Mouse (Mus musculus) neural tube, embryonic 12.5 days (tissue): ENCODE data around the gene Rab13. TPM values are rescaled to one million over a fixed set of nuclear protein-coding genes. Genes with fewer than 3 reads are reported as not detected.
"Not testable (repeated sequence)": the region's sequence is repeated elsewhere in the genome, so short reads cannot be mapped to it uniquely, and the experiment has no call there.

Experiments
- ATAC-seq: fragments of 200-750 bp; cut with Nextera tagmentation; 2 replicates; pipeline ENCODE4 v1.8.0; 2017; ENCODE audit warnings: low read depth, mild to moderate bottlenecking, moderate TSS enrichment, moderate library complexity; ENCODE audit not compliant: low FRiP score
- H3K27ac ChIP-seq: fragments of 300-500 bp; sonication (generic); 2 replicates; pipeline ENCODE4 v1.5.1; 2016
- H3K27me3 ChIP-seq: fragments of 300-500 bp; sonication (generic); replicated peaks from 2 replicates; pipeline ENCODE4 v1.6.1; 2016; ENCODE audit warnings: mild to moderate bottlenecking
- H3K36me3 ChIP-seq: fragments of 300-500 bp; sonication (generic); 2 replicates; pipeline ENCODE4 v1.6.1; 2016; ENCODE audit warnings: mild to moderate bottlenecking
- H3K4me1 ChIP-seq: fragments of 300-500 bp; sonication (generic); 2 replicates; pipeline ENCODE4 v1.6.1; 2016
- H3K4me2 ChIP-seq: fragments of 300-500 bp; sonication (generic); replicated peaks from 2 replicates; pipeline ENCODE4 v1.6.1; 2016; ENCODE audit warnings: mild to moderate bottlenecking
- H3K4me3 ChIP-seq: fragments of 300-500 bp; sonication (generic); 2 replicates; pipeline ENCODE4 v1.5.1; 2016
- H3K9ac ChIP-seq: fragments of 300-500 bp; sonication (generic); 2 replicates; pipeline ENCODE4 v1.6.1; 2016; ENCODE audit warnings: mild to moderate bottlenecking
- H3K9me3 ChIP-seq: fragments of 300-500 bp; sonication (generic); 2 replicates; pipeline ENCODE4 v1.6.1; 2016; ENCODE audit warnings: mild to moderate bottlenecking
- WGBS: fragments of 180-500 bp; shearing (Covaris S2); methylation state at CpG from one replicate; pipeline ENCODE4 v1.1.7; 2016; 5-methylcytosine and 5-hydroxymethylcytosine counted together
- polyA plus RNA-seq: library from polyadenylated mRNA; unstranded; fragments of >200 nt; fragmentation: Nextera tagmentation; extraction: Ambion mirVana; gene quantifications from 2 replicates; pipeline ENCODE4 v1.2.1, GENCODE M21; 2016

Rab13 gene
- polyA plus RNA-seq, 1 experiment from 2014 or later = 23.4 TPM

- Histone ChIP-seq H3K4me1 (peaks cover 8% of the 10 kb centered on the region; the same call in 1 of the 2 replicates), H3K27ac (peak within 1 kb of the TSS; percentile 68; the same call in 1 of the 2 replicates), H3K9ac (peak within 1 kb of the TSS; percentile 75), H3K9me3 (no peaks in the 10 kb centered on the region), H3K4me3 (peak within 1 kb of the TSS; percentile 74), H3K36me3 (peaks cover 18% of the 10 kb centered on the region), H3K27me3 (no peaks in the 10 kb centered on the region), H3K4me2 (peak within 1 kb of the TSS; percentile 90)
- peak; percentile 96 for ATAC-seq
- WGBS = under 1% methylated on average over 61 of the region's 61 CpGs
Observed at GRCm38 (mm10) chr3:90231507-90232333, 18.2 kb downstream of the Rab13 start, which contains the start of gene Jtb. Jtb (plus strand) TSS chr3:90231597.

- H3K9ac ChIP-seq = no peak overlapping the region
- H3K4me3 ChIP-seq = no peak overlapping the region
- H3K4me1 ChIP-seq = peaks cover 14% of the 10 kb centered on the region
- no peaks in the 10 kb centered on the region for H3K27me3 ChIP-seq
- 89% methylated on average over 2 of the region's 2 CpGs for WGBS
- H3K4me2 ChIP-seq = no peak overlapping the region
- no peak for ATAC-seq
- H3K9me3 ChIP-seq = no peaks in the 10 kb centered on the region
- H3K27ac ChIP-seq = no peak overlapping the region
- no peaks in the 10 kb centered on the region; the same call in 1 of the 2 replicates for H3K36me3 ChIP-seq
Observed at GRCm38 (mm10) chr3:90241251-90241650, 27.8 kb downstream of the Rab13 start.

GRCm38 (mm10) chr3:90241669-90242358 lies 28.3 kb downstream of the Rab13 start:
- WGBS = 89% methylated on average over 10 of the region's 10 CpGs
- no peak overlapping the region for H3K4me3 ChIP-seq
- no peak for ATAC-seq
- H3K27me3 ChIP-seq = no peaks in the 10 kb centered on the region
- peaks cover 14% of the 10 kb centered on the region for H3K4me1 ChIP-seq
- H3K4me2 ChIP-seq = no peak overlapping the region
- no peaks in the 10 kb centered on the region for H3K36me3 ChIP-seq
- no peak overlapping the region for H3K27ac ChIP-seq
- no peak overlapping the region for H3K9ac ChIP-seq
- H3K9me3 ChIP-seq = no peaks in the 10 kb centered on the region

GRCm38 (mm10) chr3:90242984-90243775 lies 29.7 kb downstream of the Rab13 start, which contains the start of gene Creb3l4:
Creb3l4 (minus strand) TSS chr3:90243512.
- Histone ChIP-seq H3K9me3 (no peaks in the 10 kb centered on the region), H3K36me3 (no peaks in the 10 kb centered on the region), H3K27ac (no peak within 1 kb of the TSS), H3K4me1 (peaks cover 14% of the 10 kb centered on the region), H3K4me2 (peak within 1 kb of the TSS; percentile 72), H3K9ac (peak within 1 kb of the TSS; percentile 44), H3K27me3 (no peaks in the 10 kb centered on the region), H3K4me3 (peak within 1 kb of the TSS; percentile 32)
- peak; percentile 69 for ATAC-seq
- 3% methylated on average over 19 of the region's 19 CpGs for WGBS

GRCm38 (mm10) chr3:90245406-90245805 lies 31.9 kb downstream of the Rab13 start:
- Histone ChIP-seq H3K4me2 (no peak overlapping the region), H3K4me3 (no peak overlapping the region), H3K27ac (no peak overlapping the region), H3K9ac (no peak overlapping the region), H3K27me3 (no peaks in the 10 kb centered on the region), H3K4me1 (peaks cover 23% of the 10 kb centered on the region), H3K36me3 (peaks cover under 1% of the 10 kb centered on the region; the same call in 1 of the 2 replicates), H3K9me3 (no peaks in the 10 kb centered on the region)
- no peak for ATAC-seq
- WGBS = 74% methylated on average over 2 of the region's 2 CpGs

- H3K9me3 ChIP-seq = no peaks in the 10 kb centered on the region
- H3K4me2 ChIP-seq = peak overlapping the region; percentile 76
- peak overlapping the region; percentile 59 for H3K27ac ChIP-seq
- peak overlapping the region; percentile 47 for H3K9ac ChIP-seq
- H3K36me3 ChIP-seq = peaks cover 13% of the 10 kb centered on the region
- WGBS = under 1% methylated on average over 3 of the region's 3 CpGs
- H3K27me3 ChIP-seq = no peaks in the 10 kb centered on the region
- H3K4me3 ChIP-seq = peak overlapping the region; percentile 64
- H3K4me1 ChIP-seq = peaks cover 22% of the 10 kb centered on the region
- ATAC-seq = peak; percentile 21
Observed at GRCm38 (mm10) chr3:90247630-90247959, 34.1 kb downstream of the Rab13 start.

- ATAC-seq = peak; percentile 94
- H3K36me3 ChIP-seq = peaks cover 13% of the 10 kb centered on the region
- under 1% methylated on average over 44 of the region's 44 CpGs for WGBS
- no peaks in the 10 kb centered on the region for H3K27me3 ChIP-seq
- H3K9ac ChIP-seq = peak within 1 kb of the TSS; percentile 72
- H3K9me3 ChIP-seq = no peaks in the 10 kb centered on the region
- peaks cover 17% of the 10 kb centered on the region for H3K4me1 ChIP-seq
- peak within 1 kb of the TSS; percentile 76 for H3K4me2 ChIP-seq
- peak within 1 kb of the TSS; percentile 59 for H3K27ac ChIP-seq
- H3K4me3 ChIP-seq = peak within 1 kb of the TSS; percentile 64
Observed at GRCm38 (mm10) chr3:90247960-90248745, 34.7 kb downstream of the Rab13 start, which contains the start of gene Slc39a1. Slc39a1 (plus strand) TSS chr3:90248172.

- peaks cover 11% of the 10 kb centered on the region for H3K4me1 ChIP-seq
- no peaks in the 10 kb centered on the region for H3K9me3 ChIP-seq
- 10% methylated on average over 10 of the region's 10 CpGs for WGBS
- H3K9ac ChIP-seq = peak overlapping the region; percentile 72
- no peak for ATAC-seq
- no peak overlapping the region for H3K27ac ChIP-seq
- peak overlapping the region; percentile 64 for H3K4me3 ChIP-seq
- H3K36me3 ChIP-seq = peaks cover 13% of the 10 kb centered on the region
- peak overlapping the region; percentile 76 for H3K4me2 ChIP-seq
- no peaks in the 10 kb centered on the region for H3K27me3 ChIP-seq
Observed at GRCm38 (mm10) chr3:90248746-90249100, 35.2 kb downstream of the Rab13 start.

- ATAC-seq = no peak
- WGBS = 88% methylated on average over 6 of the region's 6 CpGs
- H3K27me3 ChIP-seq = no peaks in the 10 kb centered on the region
Observed at GRCm38 (mm10) chr3:90250791-90251190, 37.3 kb downstream of the Rab13 start.

GRCm38 (mm10) chr3:90251731-90252226 lies 38.3 kb downstream of the Rab13 start:
- H3K9ac ChIP-seq, H3K4me3 ChIP-seq, H3K4me2 ChIP-seq, H3K27me3 ChIP-seq, ATAC-seq, H3K27ac ChIP-seq, H3K9me3 ChIP-seq: not testable (repeated sequence)
- H3K36me3 ChIP-seq = peaks cover 13% of the 10 kb centered on the region
- 98% methylated on average over 10 of the region's 12 CpGs for WGBS
- peaks cover 23% of the 10 kb centered on the region for H3K4me1 ChIP-seq

More at GRCm38 (mm10) chr3:90250791-90251190, 37.3 kb downstream of the Rab13 start:
- Histone ChIP-seq H3K4me2 (no peak overlapping the region), H3K27ac (no peak overlapping the region), H3K9me3 (no peaks in the 10 kb centered on the region), H3K4me1 (peaks cover 18% of the 10 kb centered on the region), H3K4me3 (no peak overlapping the region), H3K9ac (no peak overlapping the region), H3K36me3 (peaks cover 13% of the 10 kb centered on the region)

- not testable (repeated sequence) for ATAC-seq, H3K27ac ChIP-seq, H3K9ac ChIP-seq, H3K4me3 ChIP-seq, H3K27me3 ChIP-seq, H3K9me3 ChIP-seq, H3K4me2 ChIP-seq
- 91% methylated on average over 2 of the region's 2 CpGs for WGBS
- Histone ChIP-seq H3K36me3 (peaks cover 17% of the 10 kb centered on the region), H3K4me1 (peaks cover 23% of the 10 kb centered on the region)
Observed at GRCm38 (mm10) chr3:90252659-90253058, 39.2 kb downstream of the Rab13 start.
